Mouse (Mus musculus) embryonic facial prominence, embryonic 15.5 days (tissue): ENCODE results near the gene Lrfn1. TPM values are rescaled to one million over a fixed set of nuclear protein-coding genes. Genes with fewer than 3 reads are reported as not detected.

Experiments used
- ATAC-seq: fragments of 200-750 bp; cut with Nextera tagmentation; 2 replicates; pipeline ENCODE4 v1.8.0; 2017; ENCODE audit warnings: low read depth, moderate TSS enrichment; ENCODE audit not compliant: insufficient number of reproducible peaks, low FRiP score, low TSS enrichment
- H3K27ac ChIP-seq: fragments of 300-500 bp; sonication (generic); replicated peaks from 2 replicates; pipeline ENCODE4 v1.5.1; 2015; ENCODE audit warnings: mild to moderate bottlenecking, inconsistent platforms
- H3K27me3 ChIP-seq: fragments of 300-500 bp; sonication (generic); 2 replicates; pipeline ENCODE4 v1.6.1; 2015; ENCODE audit warnings: inconsistent platforms
- H3K36me3 ChIP-seq: fragments of 300-500 bp; sonication (generic); 2 replicates; pipeline ENCODE4 v1.6.1; 2015; ENCODE audit warnings: mild to moderate bottlenecking, inconsistent platforms
- H3K4me1 ChIP-seq: fragments of 300-500 bp; sonication (generic); 2 replicates; pipeline ENCODE4 v1.6.1; 2015; ENCODE audit warnings: inconsistent platforms
- H3K4me2 ChIP-seq: fragments of 300-500 bp; sonication (generic); replicated peaks from 2 replicates; pipeline ENCODE4 v1.6.1; 2015; ENCODE audit warnings: mild to moderate bottlenecking, inconsistent platforms
- H3K4me3 ChIP-seq: fragments of 300-500 bp; sonication (generic); replicated peaks from 2 replicates; pipeline ENCODE4 v1.5.1; 2015; ENCODE audit warnings: mild to moderate bottlenecking, inconsistent platforms
- H3K9ac ChIP-seq: fragments of 300-500 bp; sonication (generic); 2 replicates; pipeline ENCODE4 v1.6.1; 2015; ENCODE audit warnings: inconsistent platforms
- H3K9me3 ChIP-seq: fragments of 300-500 bp; sonication (generic); replicated peaks from 2 replicates; pipeline ENCODE4 v1.6.1; 2016; ENCODE audit warnings: inconsistent platforms
- WGBS: fragments of 180-500 bp; shearing (Covaris S2); methylation state at CpG from one replicate; pipeline ENCODE4 v1.1.7; 2015; 5-methylcytosine and 5-hydroxymethylcytosine counted together
- polyA plus RNA-seq: library from polyadenylated mRNA; unstranded; fragments of >200 nt; fragmentation: Nextera tagmentation; extraction: Ambion mirVana; gene quantifications from 2 replicates; pipeline ENCODE4 v1.2.1, GENCODE M21; 2015

Lrfn1 gene
- polyA plus RNA-seq, 1 experiment from 2014 or later, result 4.8 TPM

- Histone ChIP-seq H3K27me3 (peaks cover 6% of the 10 kb centered on the region; the same call in 1 of the 2 replicates), H3K4me1 (peaks cover 10% of the 10 kb centered on the region), H3K36me3 (no peaks in the 10 kb centered on the region), H3K27ac (no peak overlapping the region), H3K9ac (no peak overlapping the region), H3K4me2 (no peak overlapping the region), H3K9me3 (no peaks in the 10 kb centered on the region), H3K4me3 (no peak overlapping the region)
- no peak for ATAC-seq
- WGBS, result 62% methylated on average over 13 of the region's 13 CpGs
These were observed 3.6 kb upstream of the Lrfn1 start for GRCm38 (mm10) chr7:28447865-28448820.

GRCm38 (mm10) chr7:28452361-28453005 lies 703 bp downstream of the Lrfn1 start:
- no peaks in the 10 kb centered on the region for H3K9me3 ChIP-seq
- WGBS, result 2% methylated on average over 23 of the region's 24 CpGs
- peak overlapping the region; percentile 92 for H3K4me2 ChIP-seq
- 0 out of 2 replicates have a peak, but pooled peaks have one; percentile 32 for ATAC-seq
- peak overlapping the region; percentile 82 for H3K4me3 ChIP-seq
- peak overlapping the region; percentile 74 for H3K9ac ChIP-seq
- no peaks in the 10 kb centered on the region for H3K27me3 ChIP-seq
- no peak overlapping the region for H3K27ac ChIP-seq
- peaks cover 10% of the 10 kb centered on the region for H3K4me1 ChIP-seq
- peaks cover 24% of the 10 kb centered on the region; the same call in 1 of the 2 replicates for H3K36me3 ChIP-seq

- Histone ChIP-seq H3K27ac (no peak overlapping the region), H3K27me3 (no peaks in the 10 kb centered on the region), H3K9me3 (no peaks in the 10 kb centered on the region), H3K9ac (no peak overlapping the region), H3K4me2 (no peak overlapping the region), H3K4me1 (peaks cover 11% of the 10 kb centered on the region; the same call in 1 of the 2 replicates), H3K4me3 (no peak overlapping the region), H3K36me3 (peaks cover 59% of the 10 kb centered on the region)
- ATAC-seq, result no peak
- 87% methylated on average over 4 of the region's 5 CpGs for WGBS
These were observed 8.6 kb downstream of the Lrfn1 start for GRCm38 (mm10) chr7:28460361-28460760.

DNA sequence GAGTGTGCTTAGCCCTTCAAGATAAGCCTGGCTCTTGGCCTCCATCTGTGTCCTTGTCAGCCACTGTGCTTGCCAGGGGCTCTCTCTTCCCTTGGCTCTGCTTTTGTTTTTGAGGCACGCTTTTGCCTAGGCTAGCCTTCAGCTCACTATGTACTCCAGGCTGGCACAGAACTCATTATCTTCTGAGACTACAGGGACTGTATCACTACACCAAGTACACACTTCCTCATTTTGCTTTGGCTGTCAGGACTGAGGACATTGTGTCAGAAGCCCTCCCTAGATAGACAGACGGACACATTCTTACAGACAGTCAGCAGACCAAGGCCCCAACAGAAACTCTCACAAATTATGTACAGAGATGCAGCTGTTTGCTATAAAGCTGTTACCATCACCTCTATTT lies 11.0 kb downstream of the Lrfn1 start:
- peaks cover 23% of the 10 kb centered on the region for H3K4me1 ChIP-seq
- H3K9ac ChIP-seq, result no peak overlapping the region
- no peaks in the 10 kb centered on the region for H3K9me3 ChIP-seq
- H3K4me3 ChIP-seq, result no peak overlapping the region
- 96% methylated on average over 2 of the region's 2 CpGs for WGBS
- no peak overlapping the region for H3K4me2 ChIP-seq
- H3K27ac ChIP-seq, result no peak overlapping the region
- peaks cover 45% of the 10 kb centered on the region for H3K36me3 ChIP-seq
- H3K27me3 ChIP-seq, result peaks cover 11% of the 10 kb centered on the region; the same call in 1 of the 2 replicates
- no peak for ATAC-seq

- peaks cover 27% of the 10 kb centered on the region for H3K36me3 ChIP-seq
- no peak overlapping the region for H3K27ac ChIP-seq
- H3K9ac ChIP-seq, result no peak overlapping the region
- peaks cover 23% of the 10 kb centered on the region for H3K4me1 ChIP-seq
- H3K4me2 ChIP-seq, result 0 out of 2 replicates have a peak overlapping the region, but pooled peaks have one; percentile 0
- WGBS, result 55% methylated on average over 10 of the region's 10 CpGs
- ATAC-seq, result peak; percentile 59; the same call in 1 of the 2 replicates
- no peak overlapping the region for H3K4me3 ChIP-seq
- no peaks in the 10 kb centered on the region for H3K9me3 ChIP-seq
- H3K27me3 ChIP-seq, result peaks cover 11% of the 10 kb centered on the region; the same call in 1 of the 2 replicates
These were observed 12.8 kb downstream of the Lrfn1 start for GRCm38 (mm10) chr7:28464416-28465212.

GRCm38 (mm10) chr7:28466721-28467212 lies 15.0 kb downstream of the Lrfn1 start:
- H3K4me3 ChIP-seq, result peak overlapping the region; percentile 49
- no peak overlapping the region for H3K27ac ChIP-seq
- peak overlapping the region; percentile 87 for H3K4me2 ChIP-seq
- 0 out of 2 replicates have a peak, but pooled peaks have one; percentile 2 for ATAC-seq
- WGBS, result 28% methylated on average over 40 of the region's 40 CpGs
- H3K36me3 ChIP-seq, result peaks cover 12% of the 10 kb centered on the region
- H3K27me3 ChIP-seq, result peaks cover 11% of the 10 kb centered on the region; the same call in 1 of the 2 replicates
- peaks cover 23% of the 10 kb centered on the region for H3K4me1 ChIP-seq
- no peaks in the 10 kb centered on the region for H3K9me3 ChIP-seq
- H3K9ac ChIP-seq, result 0 out of 2 replicates have a peak overlapping the region, but pooled peaks have one; percentile 18

DNA sequence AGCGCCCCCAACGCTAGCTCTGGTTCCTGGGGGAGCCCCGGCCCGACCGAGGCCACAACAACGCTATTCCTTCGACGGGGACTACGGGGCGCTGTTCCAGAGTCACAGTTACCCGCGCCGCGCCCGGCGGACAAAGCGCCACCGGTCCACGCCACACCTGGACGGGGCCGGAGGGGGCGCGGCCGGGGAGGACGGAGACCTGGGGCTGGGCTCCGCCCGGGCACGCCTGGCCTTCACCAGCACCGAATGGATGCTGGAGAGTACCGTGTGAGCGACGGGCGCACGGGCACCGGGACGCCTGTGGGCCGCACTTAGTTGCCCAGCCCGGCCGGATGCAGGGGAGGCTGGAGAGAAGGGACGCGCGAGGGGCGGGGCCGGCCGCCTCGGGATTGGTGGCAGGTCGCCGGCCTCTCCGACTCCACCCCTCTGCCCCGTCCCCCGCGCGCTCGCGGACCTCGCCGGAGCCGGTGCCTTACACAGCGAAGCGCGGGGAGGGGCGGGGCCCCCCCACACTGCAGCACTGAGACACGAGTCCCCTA lies 15.5 kb downstream of the Lrfn1 start:
- Histone ChIP-seq H3K9ac (0 out of 2 replicates have a peak overlapping the region, but pooled peaks have one; percentile 18), H3K4me1 (peaks cover 23% of the 10 kb centered on the region), H3K4me2 (peak overlapping the region; percentile 87), H3K4me3 (peak overlapping the region; percentile 49), H3K36me3 (peaks cover 7% of the 10 kb centered on the region), H3K9me3 (no peaks in the 10 kb centered on the region), H3K27ac (no peak overlapping the region), H3K27me3 (peaks cover 11% of the 10 kb centered on the region; the same call in 1 of the 2 replicates)
- peak; percentile 79 for ATAC-seq
- 3% methylated on average over 62 of the region's 63 CpGs for WGBS

GRCm38 (mm10) chr7:28476191-28476590 lies 24.4 kb downstream of the Lrfn1 start:
- no peak for ATAC-seq
- Histone ChIP-seq H3K9ac (no peak overlapping the region), H3K4me3 (no peak overlapping the region), H3K4me1 (no peaks in the 10 kb centered on the region), H3K36me3 (no peaks in the 10 kb centered on the region), H3K9me3 (no peaks in the 10 kb centered on the region), H3K27me3 (no peaks in the 10 kb centered on the region), H3K4me2 (no peak overlapping the region), H3K27ac (no peak overlapping the region)
- WGBS, result 89% methylated on average over 6 of the region's 6 CpGs

- ATAC-seq, result peak; percentile 29; the same call in 1 of the 2 replicates
- Histone ChIP-seq H3K4me2 (no peak overlapping the region), H3K27me3 (no peaks in the 10 kb centered on the region), H3K4me3 (no peak overlapping the region), H3K4me1 (no peaks in the 10 kb centered on the region), H3K9ac (no peak overlapping the region), H3K9me3 (no peaks in the 10 kb centered on the region), H3K27ac (no peak overlapping the region), H3K36me3 (no peaks in the 10 kb centered on the region)
- WGBS, result 77% methylated on average over 5 of the region's 5 CpGs
These were observed 25.6 kb downstream of the Lrfn1 start for GRCm38 (mm10) chr7:28477363-28477762.

DNA sequence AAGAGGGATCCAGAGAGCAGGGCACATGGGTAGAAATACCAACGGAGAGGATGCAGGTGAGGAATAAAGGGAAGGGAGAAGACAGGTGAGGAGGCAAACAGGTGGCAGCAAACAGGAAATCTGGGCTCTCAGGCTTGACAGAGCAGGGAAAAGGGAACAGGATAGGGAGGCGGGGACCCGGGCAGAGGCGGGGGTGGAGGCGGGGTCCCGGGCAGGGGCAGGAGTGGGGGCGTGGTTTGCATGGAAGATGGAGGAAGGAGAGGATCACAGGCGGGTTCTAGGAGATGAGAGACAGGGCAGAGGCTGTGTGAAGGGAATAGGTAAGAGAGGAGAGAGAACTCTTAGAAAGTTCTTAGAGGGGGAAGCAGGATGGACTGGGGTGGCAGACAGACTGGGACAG lies 27.1 kb downstream of the Lrfn1 start:
- H3K4me3 ChIP-seq, result no peak overlapping the region
- H3K9me3 ChIP-seq, result no peaks in the 10 kb centered on the region
- no peaks in the 10 kb centered on the region for H3K4me1 ChIP-seq
- WGBS, result 2% methylated on average over 8 of the region's 8 CpGs
- H3K27me3 ChIP-seq, result no peaks in the 10 kb centered on the region
- H3K4me2 ChIP-seq, result no peak overlapping the region; the same call in 1 of the 2 replicates
- no peak for ATAC-seq
- H3K27ac ChIP-seq, result no peak overlapping the region
- no peaks in the 10 kb centered on the region for H3K36me3 ChIP-seq
- no peak overlapping the region for H3K9ac ChIP-seq
